Mouse (Mus musculus): ENCODE results near the gene Tnr. TPM values are rescaled to one million over a fixed set of nuclear protein-coding genes. Genes with fewer than 3 reads are reported as not detected.
A peak's percentile ranks its signal among the peaks of the same experiment; 100 is the strongest.

Tnr gene
- polyA plus RNA-seq, 1 experiment from 2014 or later = 2.0 TPM

- H3K9me3 ChIP-seq = no peaks in the 10 kb centered on the region
- peaks cover 19% of the 10 kb centered on the region for H3K4me1 ChIP-seq
- no peaks in the 10 kb centered on the region for H3K27me3 ChIP-seq (replicated peaks)
- no peak overlapping the region for H3K27ac ChIP-seq
- H3K9ac ChIP-seq = no peak overlapping the region
- no peak overlapping the region for H3K4me3 ChIP-seq
- H3K4me2 ChIP-seq (replicated peaks) = 0 out of 2 replicates have a peak overlapping the region, but pooled peaks have one; percentile 8
- H3K36me3 ChIP-seq = no peaks in the 10 kb centered on the region
- peak; percentile 91 for ATAC-seq (ENCODE audit: low FRiP score, low read depth)
- 35% methylated on average over 9 of the region's 9 CpGs for WGBS
Measured at GRCm38 (mm10) chr1:159686476-159687231, 163.1 kb downstream of the Tnr start.

DNA sequence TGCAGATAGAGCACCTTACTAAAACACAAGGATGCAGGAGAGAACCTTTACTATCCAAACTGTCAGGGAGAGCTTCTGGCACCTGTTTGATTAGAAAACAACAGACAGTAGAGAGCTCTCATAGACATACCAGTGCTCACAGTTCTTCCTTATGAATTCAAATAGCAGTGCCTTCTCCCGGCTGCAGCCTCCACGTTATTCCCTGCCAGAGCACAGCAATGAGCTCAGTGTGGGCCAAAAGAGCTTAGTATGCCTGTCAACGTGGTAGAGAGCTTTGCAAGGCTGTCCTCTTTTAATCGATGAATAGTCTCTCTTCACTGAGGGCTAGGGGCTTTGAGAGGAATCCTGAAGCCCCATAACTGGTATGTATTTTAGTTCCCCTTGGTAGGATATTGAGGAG is 173.1 kb downstream of the Tnr start:
- WGBS = 14% methylated on average over 4 of the region's 4 CpGs
- no peak overlapping the region for H3K4me3 ChIP-seq
- no peak for ATAC-seq (ENCODE audit: low FRiP score, low read depth)
- no peak overlapping the region for H3K9ac ChIP-seq
- no peaks in the 10 kb centered on the region for H3K4me1 ChIP-seq
- H3K27me3 ChIP-seq (replicated peaks) = no peaks in the 10 kb centered on the region
- no peak overlapping the region for H3K4me2 ChIP-seq (replicated peaks)
- H3K9me3 ChIP-seq = no peaks in the 10 kb centered on the region
- H3K27ac ChIP-seq = no peak overlapping the region
- no peaks in the 10 kb centered on the region for H3K36me3 ChIP-seq

DNA sequence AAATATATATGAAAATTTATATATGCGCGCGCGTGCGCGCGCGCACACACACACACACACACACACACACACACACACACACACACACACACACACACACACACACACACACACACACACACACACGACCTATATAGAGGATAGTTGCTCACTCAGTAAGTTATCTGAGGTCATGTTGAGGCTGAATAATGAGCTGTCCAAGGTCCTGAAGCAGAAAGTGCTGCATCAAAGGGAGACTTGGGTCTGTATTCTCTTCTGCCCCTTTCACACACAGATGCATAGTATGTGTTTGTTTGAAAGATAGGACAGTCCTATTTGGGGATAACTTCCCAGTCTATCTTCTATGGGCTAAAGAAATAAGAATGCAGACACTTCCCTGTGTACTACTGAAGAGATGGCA is 178.5 kb downstream of the Tnr start:
- Histone ChIP-seq H3K36me3 (no peaks in the 10 kb centered on the region), H3K27ac (no peak overlapping the region), H3K27me3 (replicated peaks) (no peaks in the 10 kb centered on the region), H3K4me2 (replicated peaks) (no peak overlapping the region), H3K9me3 (no peaks in the 10 kb centered on the region), H3K4me3 (no peak overlapping the region), H3K4me1 (no peaks in the 10 kb centered on the region), H3K9ac (no peak overlapping the region)
- 92% methylated on average over 9 of the region's 9 CpGs for WGBS
- ATAC-seq (ENCODE audit: low FRiP score, low read depth) = no peak

DNA sequence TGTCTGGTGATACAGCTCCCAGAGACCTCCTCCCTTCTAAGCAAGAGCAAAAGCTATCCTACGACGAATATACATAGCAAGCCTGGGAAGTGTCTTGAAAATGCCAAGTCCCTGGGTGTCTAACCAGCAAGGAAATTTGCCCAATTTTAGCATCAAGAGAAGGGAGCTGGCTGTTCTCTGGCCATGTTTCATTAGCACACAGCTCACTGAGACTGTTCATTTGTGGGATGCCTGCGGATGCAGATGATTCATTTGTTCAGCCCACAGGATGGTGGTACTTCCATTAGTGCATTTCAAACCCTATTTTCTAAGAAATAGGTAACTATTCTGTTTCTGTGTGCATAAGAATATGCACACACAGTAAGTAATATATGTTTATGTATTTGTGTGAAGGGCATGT is 181.4 kb downstream of the Tnr start:
- H3K9me3 ChIP-seq = no peaks in the 10 kb centered on the region
- 85% methylated on average over 3 of the region's 3 CpGs for WGBS
- H3K4me3 ChIP-seq = no peak overlapping the region
- H3K27me3 ChIP-seq (replicated peaks) = no peaks in the 10 kb centered on the region
- no peak overlapping the region for H3K9ac ChIP-seq
- H3K27ac ChIP-seq = no peak overlapping the region
- no peak overlapping the region for H3K4me2 ChIP-seq (replicated peaks)
- no peaks in the 10 kb centered on the region for H3K4me1 ChIP-seq
- H3K36me3 ChIP-seq = no peaks in the 10 kb centered on the region
- ATAC-seq (ENCODE audit: low FRiP score, low read depth) = no peak

DNA sequence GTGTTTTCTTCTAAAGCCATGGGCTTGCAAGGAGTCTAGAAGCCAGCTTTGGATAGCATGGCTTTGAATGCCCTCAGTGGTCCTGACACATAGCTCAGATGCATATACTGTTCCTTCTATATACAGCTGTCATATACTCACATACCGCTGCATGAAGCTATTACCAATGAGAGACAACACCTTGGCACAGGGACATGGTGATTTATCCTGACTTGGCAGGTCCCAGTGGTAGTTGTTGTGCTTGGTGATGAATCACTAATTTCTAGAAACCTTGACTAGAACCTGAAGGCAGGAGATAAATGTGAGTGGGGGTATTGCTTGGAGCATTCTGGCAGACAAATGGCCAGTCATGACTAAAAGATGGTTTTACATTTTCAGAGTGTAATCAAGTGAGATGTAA is 192.7 kb downstream of the Tnr start:
- Histone ChIP-seq H3K9me3 (no peaks in the 10 kb centered on the region), H3K4me2 (replicated peaks) (no peak overlapping the region), H3K9ac (no peak overlapping the region), H3K27me3 (replicated peaks) (no peaks in the 10 kb centered on the region), H3K27ac (no peak overlapping the region), H3K36me3 (no peaks in the 10 kb centered on the region), H3K4me3 (no peak overlapping the region), H3K4me1 (no peaks in the 10 kb centered on the region)
- 83% methylated on average over 1 of the region's 1 CpGs for WGBS
- no peak for ATAC-seq (ENCODE audit: low FRiP score, low read depth)

- 88% methylated on average over 9 of the region's 9 CpGs for WGBS
- H3K4me2 ChIP-seq (replicated peaks) = no peak overlapping the region
Measured at GRCm38 (mm10) chr1:159717016-159717415, 193.4 kb downstream of the Tnr start.

DNA sequence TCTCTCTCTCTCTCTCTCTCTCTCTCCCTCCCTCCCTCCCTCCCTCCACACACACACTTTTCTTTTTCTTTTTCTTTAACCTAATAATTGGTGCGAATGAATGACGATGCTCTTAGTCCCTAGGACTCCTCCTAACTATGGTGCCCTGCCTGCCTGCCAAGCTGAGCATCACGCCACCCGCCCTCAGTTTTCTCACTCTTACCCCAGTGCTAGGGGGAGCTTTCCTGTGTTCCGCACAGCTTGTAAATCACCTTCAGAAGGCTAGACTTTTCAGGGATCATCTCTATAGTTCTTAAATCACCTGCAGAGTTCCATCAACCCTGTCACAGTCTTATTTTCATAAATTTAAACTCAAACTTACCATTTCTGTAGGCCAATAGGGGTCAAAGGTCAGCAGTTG is 200.2 kb downstream of the Tnr start:
- 90% methylated on average over 5 of the region's 5 CpGs for WGBS
- H3K27me3 ChIP-seq (replicated peaks) = no peaks in the 10 kb centered on the region

More at GRCm38 (mm10) chr1:159717016-159717415, 193.4 kb downstream of the Tnr start:
- Histone ChIP-seq H3K27ac (no peak overlapping the region), H3K4me1 (no peaks in the 10 kb centered on the region), H3K4me3 (no peak overlapping the region), H3K27me3 (replicated peaks) (no peaks in the 10 kb centered on the region), H3K9me3 (no peaks in the 10 kb centered on the region), H3K9ac (no peak overlapping the region), H3K36me3 (no peaks in the 10 kb centered on the region)
- no peak for ATAC-seq (ENCODE audit: low FRiP score, low read depth)

DNA sequence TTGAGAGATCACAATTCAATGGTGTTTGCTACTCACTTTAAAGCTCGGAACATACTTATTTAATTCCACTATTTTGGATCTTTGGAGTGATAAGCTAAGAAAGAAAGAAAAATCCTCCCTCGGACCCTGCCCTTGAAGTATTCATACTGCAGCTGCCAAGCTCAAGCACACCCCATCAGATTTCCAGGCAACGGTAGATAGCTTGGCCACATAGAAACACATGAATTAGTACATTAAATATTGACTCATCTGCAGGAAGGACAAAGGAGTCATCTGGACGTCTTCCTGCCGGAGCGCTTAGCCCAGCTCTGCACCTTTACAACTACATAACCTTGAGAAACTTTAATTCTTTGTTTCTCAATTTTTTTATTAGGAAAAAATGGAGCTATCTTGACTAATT is 205.7 kb downstream of the Tnr start:
- Histone ChIP-seq H3K9me3 (no peaks in the 10 kb centered on the region), H3K4me1 (no peaks in the 10 kb centered on the region), H3K27me3 (replicated peaks) (no peaks in the 10 kb centered on the region), H3K36me3 (no peaks in the 10 kb centered on the region), H3K4me3 (no peak overlapping the region), H3K27ac (no peak overlapping the region), H3K4me2 (replicated peaks) (no peak overlapping the region), H3K9ac (no peak overlapping the region)
- 92% methylated on average over 6 of the region's 6 CpGs for WGBS
- no peak for ATAC-seq (ENCODE audit: low FRiP score, low read depth)

More for the DNA sequence above, 200.2 kb downstream of the Tnr start:
- no peak overlapping the region for H3K27ac ChIP-seq
- no peak for ATAC-seq (ENCODE audit: low FRiP score, low read depth)
- no peaks in the 10 kb centered on the region for H3K36me3 ChIP-seq
- H3K4me1 ChIP-seq = no peaks in the 10 kb centered on the region
- no peak overlapping the region for H3K9ac ChIP-seq
- no peak overlapping the region for H3K4me3 ChIP-seq
- no peak overlapping the region for H3K4me2 ChIP-seq (replicated peaks)
- no peaks in the 10 kb centered on the region for H3K9me3 ChIP-seq

GRCm38 (mm10) chr1:159730826-159731225 is 207.3 kb downstream of the Tnr start:
- H3K9ac ChIP-seq = no peak overlapping the region
- H3K4me3 ChIP-seq = no peak overlapping the region
- H3K27me3 ChIP-seq (replicated peaks) = no peaks in the 10 kb centered on the region
- H3K4me1 ChIP-seq = no peaks in the 10 kb centered on the region
- WGBS = 81% methylated on average over 4 of the region's 4 CpGs
- ATAC-seq (ENCODE audit: low FRiP score, low read depth) = no peak
- no peaks in the 10 kb centered on the region for H3K36me3 ChIP-seq
- H3K27ac ChIP-seq = no peak overlapping the region
- H3K4me2 ChIP-seq (replicated peaks) = no peak overlapping the region
- H3K9me3 ChIP-seq = no peaks in the 10 kb centered on the region

DNA sequence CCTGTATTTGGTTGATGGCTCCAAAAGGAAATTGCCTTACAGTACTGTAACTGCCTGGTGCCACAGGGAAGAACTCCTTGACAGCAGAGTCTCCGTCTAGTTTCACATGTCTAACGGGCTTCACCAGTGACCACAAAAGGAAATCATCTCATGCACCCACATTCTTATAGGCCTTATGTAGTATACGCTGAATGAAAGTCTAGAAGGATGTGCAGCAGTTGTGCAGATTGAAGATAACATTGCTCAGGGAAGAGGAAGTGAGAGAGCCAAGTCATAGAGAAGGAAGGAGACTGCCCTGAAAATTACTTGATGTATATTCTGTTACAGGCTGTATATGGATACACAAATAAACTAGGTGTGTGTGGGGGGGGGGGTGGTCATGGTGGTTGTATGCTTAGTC is 211.5 kb downstream of the Tnr start:
- H3K9ac ChIP-seq = no peak overlapping the region
- no peak for ATAC-seq (ENCODE audit: low FRiP score, low read depth)
- H3K27ac ChIP-seq = no peak overlapping the region
- no peak overlapping the region for H3K4me3 ChIP-seq
- no peak overlapping the region for H3K4me2 ChIP-seq (replicated peaks)
- no peaks in the 10 kb centered on the region for H3K4me1 ChIP-seq
- WGBS = 95% methylated on average over 3 of the region's 3 CpGs
- no peaks in the 10 kb centered on the region for H3K27me3 ChIP-seq (replicated peaks)
- H3K36me3 ChIP-seq = no peaks in the 10 kb centered on the region
- no peaks in the 10 kb centered on the region for H3K9me3 ChIP-seq

GRCm38 (mm10) chr1:159739478-159739877 is 215.9 kb downstream of the Tnr start:
- Histone ChIP-seq H3K27me3 (replicated peaks) (no peaks in the 10 kb centered on the region), H3K27ac (no peak overlapping the region), H3K4me2 (replicated peaks) (no peak overlapping the region), H3K4me3 (no peak overlapping the region), H3K4me1 (no peaks in the 10 kb centered on the region), H3K36me3 (no peaks in the 10 kb centered on the region), H3K9me3 (no peaks in the 10 kb centered on the region), H3K9ac (no peak overlapping the region)
- ATAC-seq (ENCODE audit: low FRiP score, low read depth) = no peak
- 82% methylated on average over 3 of the region's 3 CpGs for WGBS

DNA sequence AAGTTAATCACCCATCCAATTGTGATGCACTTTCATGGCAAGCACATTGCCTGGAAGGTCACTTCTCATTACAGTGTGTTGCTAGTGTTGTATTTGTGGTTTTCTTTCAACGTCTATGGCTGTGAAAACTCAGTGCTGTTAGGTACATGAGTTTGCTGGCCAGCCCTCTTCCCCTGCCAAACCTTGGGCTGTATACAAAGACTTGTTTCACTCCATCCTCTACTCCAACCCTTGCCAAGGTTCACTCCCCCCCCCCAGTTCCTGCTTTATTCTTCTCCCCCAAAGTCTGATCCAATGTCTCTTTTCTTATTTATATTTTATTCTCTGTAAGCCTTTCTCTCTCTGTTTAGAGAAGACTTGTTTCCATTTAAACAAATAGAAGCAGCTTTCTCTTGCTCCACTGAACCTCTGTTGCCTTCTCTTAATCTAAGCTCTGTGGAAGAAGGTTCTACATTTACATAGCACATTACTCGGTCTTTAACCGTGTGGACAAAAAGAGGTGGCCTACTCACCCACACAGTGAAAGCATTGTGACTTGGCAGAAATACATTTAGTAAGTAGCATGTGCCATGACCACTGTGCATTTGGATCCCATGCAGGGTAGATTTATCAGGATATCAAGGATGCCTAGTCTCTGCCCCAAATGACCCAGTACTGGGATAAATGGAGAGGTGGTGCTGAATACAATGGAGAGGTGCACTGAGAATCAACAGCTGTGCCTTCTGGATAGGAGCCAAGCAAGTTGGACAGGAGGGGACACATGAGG is 217.9 kb downstream of the Tnr start:
- Histone ChIP-seq H3K9ac (no peak overlapping the region), H3K27ac (no peak overlapping the region), H3K9me3 (no peaks in the 10 kb centered on the region), H3K4me1 (no peaks in the 10 kb centered on the region), H3K36me3 (no peaks in the 10 kb centered on the region), H3K27me3 (replicated peaks) (no peaks in the 10 kb centered on the region), H3K4me3 (no peak overlapping the region), H3K4me2 (replicated peaks) (no peak overlapping the region)
- ATAC-seq (ENCODE audit: low FRiP score, low read depth) = no peak
- 62% methylated on average over 3 of the region's 3 CpGs for WGBS

GRCm38 (mm10) chr1:159742003-159742274 is 218.4 kb downstream of the Tnr start:
- 62% methylated on average over 3 of the region's 3 CpGs for whole genome bisulfite sequencing
- Histone ChIP-seq H3K4me1 (no peaks in the 10 kb centered on the region), H3K9me3 (no peaks in the 10 kb centered on the region), H3K27ac (no peak overlapping the region), H3K4me3 (no peak overlapping the region), H3K36me3 (no peaks in the 10 kb centered on the region), H3K27me3 (replicated peaks) (no peaks in the 10 kb centered on the region), H3K9ac (no peak overlapping the region), H3K4me2 (replicated peaks) (no peak overlapping the region)
- ATAC-seq (ENCODE audit: low FRiP score, low read depth) = no peak

Measured in neural tube, embryonic 12.5 days (tissue).